Mouse (Mus musculus): ENCODE measurements at regions not wholly inside any gene's neighbourhood (a gene's known extent, or its start where the extent isn't known, plus 50 kb on each side); places are given as distances from the start of the nearest gene placed in this dataset.

DNA sequence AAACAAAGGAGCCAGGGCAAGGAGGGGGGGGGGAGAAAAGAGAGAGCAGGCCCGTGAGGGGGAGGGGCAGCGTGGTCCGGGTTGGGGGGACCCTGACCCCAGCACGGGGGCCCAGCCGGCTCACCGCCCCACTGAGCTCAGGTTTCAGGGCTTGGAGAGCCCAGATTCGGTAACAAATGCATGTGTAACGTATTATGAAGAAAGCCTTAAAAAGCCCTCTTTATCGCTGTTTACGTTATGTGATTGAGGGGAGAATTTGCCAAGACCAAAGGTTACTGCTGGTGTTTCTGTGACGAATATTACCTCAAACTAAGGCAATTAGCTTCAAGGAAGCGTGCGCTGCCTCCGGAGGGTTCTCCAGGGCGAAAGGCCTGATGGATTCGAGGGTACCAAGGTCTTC, 54.2 kb downstream of the Barx1 start:
- Histone ChIP-seq H3K9me3 (no peaks in the 10 kb centered on the region), H3K4me3 (no peak overlapping the region), H3K9ac (no peak overlapping the region), H3K4me1 (no peaks in the 10 kb centered on the region), H3K27me3 (peaks cover 16% of the 10 kb centered on the region; the same call in 1 of the 2 replicates), H3K27ac (no peak overlapping the region), H3K4me2 (no peak overlapping the region), H3K36me3 (no peaks in the 10 kb centered on the region)
- ATAC-seq (ENCODE audit: borderline replicate concordance, extremely low read depth, low FRiP score, low TSS enrichment), result no peak
- WGBS, result 15% methylated on average over 16 of the region's 16 CpGs

DNA sequence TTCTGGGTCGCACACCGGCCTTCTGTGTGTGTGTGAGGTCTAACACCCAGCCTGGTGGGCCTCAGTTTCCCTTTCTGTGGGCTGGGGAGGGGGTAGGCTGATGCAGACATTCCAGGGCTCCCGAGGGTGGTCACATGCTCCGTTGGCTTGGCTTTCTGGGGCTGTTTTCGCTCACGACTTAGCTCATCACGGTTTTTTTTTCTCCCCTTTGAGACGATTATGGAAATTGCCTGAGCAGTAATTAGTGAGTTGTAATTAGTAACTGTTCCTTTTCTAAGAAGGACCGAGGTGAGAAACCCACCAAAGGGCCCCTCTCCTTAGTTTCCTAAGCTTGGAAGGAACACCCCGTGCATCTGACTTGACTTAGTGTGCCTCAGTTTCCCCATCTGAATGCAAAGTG, 54.7 kb downstream of the Barx1 start:
- Histone ChIP-seq H3K27me3 (peaks cover 16% of the 10 kb centered on the region; the same call in 1 of the 2 replicates), H3K4me2 (no peak overlapping the region), H3K4me1 (no peaks in the 10 kb centered on the region), H3K9ac (no peak overlapping the region), H3K36me3 (no peaks in the 10 kb centered on the region), H3K27ac (no peak overlapping the region), H3K9me3 (no peaks in the 10 kb centered on the region), H3K4me3 (no peak overlapping the region)
- 62% methylated on average over 10 of the region's 10 CpGs for WGBS
- no peak for ATAC-seq (ENCODE audit: borderline replicate concordance, extremely low read depth, low FRiP score, low TSS enrichment)

DNA sequence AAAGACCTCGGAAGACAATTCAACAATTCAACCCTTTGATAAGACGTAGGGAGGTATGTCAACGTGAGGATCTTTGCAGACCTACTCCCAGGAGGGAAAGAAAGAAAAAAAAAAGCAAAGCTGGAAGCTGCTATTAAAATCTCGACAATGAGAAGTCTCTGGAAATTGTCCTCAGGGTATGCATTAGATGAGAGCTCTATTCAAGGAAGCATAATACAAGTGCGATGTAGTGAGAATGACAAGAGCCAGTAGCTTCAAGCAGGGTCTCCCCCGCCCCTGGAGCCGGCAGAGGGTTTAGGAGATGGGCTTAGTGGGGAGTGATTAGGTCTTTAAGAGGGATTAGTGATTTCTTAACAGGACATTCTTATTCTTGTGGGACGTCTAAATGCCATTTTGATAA, 60.9 kb downstream of the Barx1 start:
- Histone ChIP-seq H3K36me3 (no peaks in the 10 kb centered on the region), H3K27me3 (peaks cover 14% of the 10 kb centered on the region), H3K27ac (no peak overlapping the region), H3K9ac (no peak overlapping the region), H3K4me2 (no peak overlapping the region), H3K4me3 (no peak overlapping the region), H3K4me1 (no peaks in the 10 kb centered on the region), H3K9me3 (no peaks in the 10 kb centered on the region)
- ATAC-seq (ENCODE audit: borderline replicate concordance, extremely low read depth, low FRiP score, low TSS enrichment), result no peak
- WGBS, result 38% methylated on average over 8 of the region's 8 CpGs

DNA sequence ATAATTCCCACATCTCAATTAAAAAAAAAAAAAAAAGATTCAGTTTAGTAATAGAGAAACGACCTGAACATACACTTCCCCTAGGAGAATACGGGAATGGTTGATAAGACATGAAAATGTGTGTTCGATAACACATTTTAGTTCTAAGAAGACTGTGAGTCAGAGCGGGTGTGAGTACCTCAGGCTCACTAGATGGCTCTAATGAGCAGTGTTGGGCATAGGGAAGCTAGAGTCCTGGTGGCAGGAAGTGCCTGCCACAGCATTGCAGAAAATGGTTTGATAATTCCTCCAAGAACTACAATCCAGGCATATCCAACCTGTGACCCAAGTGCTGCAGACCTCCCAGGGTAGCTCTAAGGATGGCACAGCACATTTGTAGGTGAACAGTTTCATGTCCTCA, 63.6 kb downstream of the Barx1 start:
- WGBS, result 37% methylated on average over 4 of the region's 4 CpGs
- ATAC-seq (ENCODE audit: borderline replicate concordance, extremely low read depth, low FRiP score, low TSS enrichment), result no peak

DNA sequence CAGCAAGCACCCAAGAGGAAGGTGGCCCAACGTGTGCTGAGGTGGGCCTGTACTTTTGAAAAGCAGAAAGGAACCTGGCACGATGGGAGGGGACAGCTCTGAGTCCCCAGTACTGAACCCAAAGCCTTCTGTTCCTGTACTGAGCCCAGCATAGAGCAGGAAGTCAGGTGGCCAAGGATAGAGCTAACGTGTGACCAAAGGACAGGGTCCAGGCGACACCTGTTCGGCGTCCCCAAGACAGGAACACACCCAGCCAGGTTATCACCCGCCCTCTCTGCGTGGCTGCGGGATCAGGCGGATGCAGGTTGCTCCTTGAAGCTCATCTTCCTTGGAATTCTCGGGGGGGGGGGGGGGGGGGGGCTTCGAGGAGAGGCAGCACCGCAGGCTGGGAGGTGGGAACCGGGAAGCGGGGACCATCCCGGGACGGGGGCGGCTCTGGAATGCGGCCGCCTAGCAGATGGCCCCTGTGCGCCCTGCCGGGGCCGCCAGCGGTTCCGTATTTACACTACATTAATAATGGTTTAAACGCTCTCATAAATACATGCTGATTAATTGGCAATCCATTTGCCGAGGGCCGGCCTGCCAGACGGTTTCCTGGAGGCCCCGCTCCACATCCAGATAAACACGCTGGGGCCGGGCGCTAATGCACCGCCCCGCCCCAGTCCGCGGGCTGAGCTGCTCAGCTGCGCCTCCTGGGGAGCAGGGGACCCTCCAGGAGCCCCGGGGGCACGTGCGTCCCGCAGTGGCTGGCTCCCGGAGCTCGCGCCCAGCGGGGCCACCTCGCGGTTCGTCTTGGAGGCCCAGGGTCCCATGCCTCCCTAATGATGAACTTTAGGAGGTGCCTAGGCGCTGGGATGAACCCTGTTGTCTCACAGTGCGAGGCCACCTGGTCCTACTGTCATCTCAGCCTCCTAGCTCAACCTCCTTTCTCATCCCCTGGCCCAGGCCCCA, 68.5 kb downstream of the Barx1 start:
- Histone ChIP-seq H3K36me3 (no peaks in the 10 kb centered on the region), H3K4me3 (peak overlapping the region; percentile 31), H3K9ac (peak overlapping the region; percentile 17; the same call in 1 of the 2 replicates), H3K4me2 (peak overlapping the region; percentile 61), H3K9me3 (no peaks in the 10 kb centered on the region), H3K27ac (no peak overlapping the region), H3K4me1 (peaks cover 26% of the 10 kb centered on the region), H3K27me3 (peaks cover 68% of the 10 kb centered on the region)
- 1% methylated on average over 50 of the region's 51 CpGs for WGBS
- peak; percentile 72; the same call in 1 of the 2 replicates for ATAC-seq (ENCODE audit: borderline replicate concordance, extremely low read depth, low FRiP score, low TSS enrichment)

More for the DNA sequence above, 63.6 kb downstream of the Barx1 start:
- Histone ChIP-seq H3K4me2 (no peak overlapping the region), H3K9me3 (no peaks in the 10 kb centered on the region), H3K4me3 (no peak overlapping the region), H3K9ac (no peak overlapping the region), H3K36me3 (no peaks in the 10 kb centered on the region), H3K27ac (no peak overlapping the region), H3K4me1 (peaks cover 12% of the 10 kb centered on the region), H3K27me3 (peaks cover 41% of the 10 kb centered on the region)

DNA sequence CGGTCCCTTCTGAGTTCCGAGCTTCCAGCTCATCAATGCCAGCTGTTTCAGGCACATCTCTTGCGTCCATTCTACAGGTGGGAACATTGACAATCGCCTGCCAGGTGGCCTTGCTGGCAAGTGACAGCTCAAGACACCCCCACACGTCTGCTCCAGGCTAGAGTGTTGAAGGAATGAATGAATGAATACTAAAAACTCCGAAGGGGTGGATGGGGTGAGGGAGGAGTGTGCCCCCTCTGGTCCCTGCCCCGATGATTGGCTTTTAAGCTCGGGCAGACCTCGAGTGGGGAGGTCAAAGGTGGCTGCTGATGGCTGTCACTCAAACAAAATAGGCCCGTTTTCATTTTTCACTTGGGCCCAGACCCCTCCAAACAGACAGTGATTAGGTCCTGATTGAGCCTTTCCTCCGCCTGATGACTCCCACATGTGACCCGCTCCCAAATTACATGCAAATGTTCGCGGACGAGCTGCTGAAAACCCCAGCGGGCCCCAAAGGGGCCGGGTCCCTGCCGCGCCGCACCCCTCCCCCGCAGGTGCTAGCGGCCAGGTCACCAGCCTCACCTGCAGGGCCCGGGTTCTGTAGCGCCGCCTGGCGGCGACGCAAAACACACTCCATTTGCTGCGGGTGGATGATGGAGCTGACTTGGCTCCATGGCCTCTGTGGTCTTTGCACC, 69.5 kb downstream of the Barx1 start:
- Histone ChIP-seq H3K36me3 (no peaks in the 10 kb centered on the region), H3K27me3 (peaks cover 77% of the 10 kb centered on the region), H3K9me3 (no peaks in the 10 kb centered on the region), H3K27ac (no peak overlapping the region), H3K4me1 (peaks cover 26% of the 10 kb centered on the region), H3K4me3 (peak overlapping the region; percentile 17; the same call in 1 of the 2 replicates), H3K4me2 (peak overlapping the region; percentile 61), H3K9ac (no peak overlapping the region)
- no peak for ATAC-seq (ENCODE audit: borderline replicate concordance, extremely low read depth, low FRiP score, low TSS enrichment)
- WGBS, result 3% methylated on average over 29 of the region's 29 CpGs

DNA sequence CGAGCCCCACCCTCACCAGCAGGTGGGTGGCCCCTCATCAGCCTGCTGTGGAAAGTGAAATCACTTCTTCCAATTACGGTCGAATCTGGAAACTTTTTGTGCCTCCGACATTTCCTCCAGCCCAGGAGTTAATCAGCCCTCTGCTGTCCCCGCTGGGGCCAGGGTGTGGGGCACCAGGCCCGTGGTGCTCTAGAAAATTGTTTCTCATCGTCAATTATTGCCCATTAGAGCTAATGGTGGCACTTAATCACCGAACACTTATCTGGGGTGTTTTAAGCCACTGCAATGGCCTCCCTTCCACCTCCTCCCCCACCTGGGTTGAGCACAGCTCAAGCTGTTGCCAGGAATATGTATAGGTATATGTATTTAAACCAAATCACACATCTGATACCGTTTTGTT, 72.2 kb downstream of the Barx1 start:
- Histone ChIP-seq H3K4me3 (no peak overlapping the region), H3K27ac (no peak overlapping the region), H3K27me3 (peaks cover 73% of the 10 kb centered on the region), H3K36me3 (no peaks in the 10 kb centered on the region), H3K9ac (no peak overlapping the region), H3K9me3 (no peaks in the 10 kb centered on the region), H3K4me2 (no peak overlapping the region), H3K4me1 (peaks cover 19% of the 10 kb centered on the region)
- no peak for ATAC-seq (ENCODE audit: borderline replicate concordance, extremely low read depth, low FRiP score, low TSS enrichment)
- 50% methylated on average over 9 of the region's 9 CpGs for WGBS

DNA sequence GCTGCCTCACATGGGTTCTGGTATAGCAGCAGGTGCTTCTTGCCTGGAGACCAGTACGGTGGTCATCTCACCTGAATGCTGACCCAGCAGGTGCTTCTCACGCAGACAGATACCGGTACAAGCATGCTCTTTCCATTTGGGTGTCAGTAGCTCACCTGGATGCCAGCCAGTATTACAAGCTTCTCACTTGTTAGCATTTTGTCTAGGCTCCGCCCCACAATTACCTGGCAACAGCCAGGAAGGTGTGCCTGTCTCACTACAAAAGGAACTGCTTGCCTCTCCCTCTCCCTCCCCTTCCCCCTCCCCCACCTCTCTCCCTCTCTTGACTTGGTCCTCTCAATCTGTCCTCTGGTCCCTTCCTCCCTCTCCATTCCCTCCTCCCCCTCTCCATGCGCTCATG, 82.8 kb downstream of the Barx1 start:
- Histone ChIP-seq H3K4me2 (no peak overlapping the region), H3K9ac (no peak overlapping the region), H3K9me3 (no peaks in the 10 kb centered on the region), H3K27me3 (no peaks in the 10 kb centered on the region; the same call in 1 of the 2 replicates), H3K36me3 (no peaks in the 10 kb centered on the region), H3K4me3 (no peak overlapping the region), H3K27ac (no peak overlapping the region), H3K4me1 (no peaks in the 10 kb centered on the region)
- ATAC-seq (ENCODE audit: borderline replicate concordance, extremely low read depth, low FRiP score, low TSS enrichment), result no peak
- WGBS, result 51% methylated on average over 5 of the region's 5 CpGs

DNA sequence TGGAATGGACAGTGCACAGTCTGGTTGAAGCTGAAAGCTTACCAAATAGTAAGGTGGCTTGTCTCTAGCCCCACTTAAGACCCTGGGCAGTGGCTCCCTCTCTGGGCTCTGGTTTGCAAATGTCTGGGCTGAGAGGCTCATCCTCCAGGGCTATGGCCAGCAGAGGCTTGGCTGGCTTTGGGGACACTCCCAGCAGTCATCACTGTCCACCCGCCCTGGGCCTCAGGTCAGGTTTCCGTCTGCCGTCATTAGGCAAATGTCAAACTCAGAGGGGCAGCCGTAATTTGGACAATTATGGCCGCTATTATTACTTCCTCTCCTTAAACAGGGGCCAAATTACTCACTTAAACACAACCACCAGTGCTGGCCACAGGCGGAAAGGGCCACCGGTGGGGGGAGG, 83.5 kb downstream of the Barx1 start:
- no peak overlapping the region for H3K27ac ChIP-seq
- no peaks in the 10 kb centered on the region for H3K9me3 ChIP-seq
- ATAC-seq (ENCODE audit: borderline replicate concordance, extremely low read depth, low FRiP score, low TSS enrichment), result no peak
- no peaks in the 10 kb centered on the region for H3K4me1 ChIP-seq
- no peak overlapping the region for H3K4me2 ChIP-seq
- WGBS, result 39% methylated on average over 7 of the region's 7 CpGs
- H3K27me3 ChIP-seq, result no peaks in the 10 kb centered on the region; the same call in 1 of the 2 replicates
- H3K4me3 ChIP-seq, result no peak overlapping the region
- H3K36me3 ChIP-seq, result no peaks in the 10 kb centered on the region
- H3K9ac ChIP-seq, result no peak overlapping the region

Measured in lung, embryonic 15.5 days (tissue).